Mouse (Mus musculus) gastrocnemius, postnatal 10 days (tissue): ENCODE measurements around the gene Gcfc2. TPM values are rescaled to one million over a fixed set of nuclear protein-coding genes. Genes with fewer than 3 reads are reported as not detected.

Experiments used
- DNase-seq: peaks from one replicate; pipeline ENCODE4 v3.0.0; 2021; ENCODE audit warnings: mixed read lengths
- microRNA-seq, 2 experiments: library from miRNA; unstranded; fragments of <30 nt; microRNA quantifications; one replicate each; pipeline ENCODE4 v1.2.0; 2021
- total RNA-seq, 2 experiments: library from RNA; stranded (reverse); gene quantifications; 2 replicates each; pipeline ENCODE4 v1.2.3; 2021

The Gcfc2 gene
- total RNA-seq, 2 experiments from 2014 or later, result 3.3 to 5.7 TPM

DNA sequence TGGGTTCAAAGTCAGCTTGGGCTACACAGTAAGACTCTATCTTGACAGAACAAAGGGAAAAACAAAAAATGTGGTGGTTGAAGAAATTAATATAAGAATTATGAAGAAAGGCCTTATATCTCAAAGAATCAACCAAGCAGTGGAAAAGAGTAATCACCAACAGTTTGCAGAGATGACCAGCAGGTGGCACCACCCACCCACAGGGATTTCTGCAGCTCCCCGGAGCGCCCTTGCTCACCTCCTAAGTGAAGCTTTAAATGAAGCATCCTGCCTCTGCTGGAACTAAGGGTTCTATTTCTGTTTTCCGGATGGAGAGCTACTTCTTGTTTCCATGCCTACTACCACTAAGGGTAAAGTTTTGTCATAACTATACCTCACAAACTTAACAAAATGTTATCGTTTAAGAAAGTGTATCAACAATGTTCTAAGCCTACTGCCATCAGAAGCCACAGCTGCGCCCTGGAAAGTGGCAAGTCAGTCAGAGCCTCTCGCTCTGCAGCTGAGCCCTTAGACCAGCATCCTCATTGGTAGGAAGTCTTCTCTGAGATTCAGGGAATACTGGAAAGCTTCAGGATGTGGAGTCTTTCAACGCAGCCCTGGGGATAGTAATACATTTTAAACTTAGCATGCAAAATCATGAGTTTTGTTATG is 52.6 kb downstream of the Gcfc2 start:
- peak; percentile 81 for DNase-seq

DNA sequence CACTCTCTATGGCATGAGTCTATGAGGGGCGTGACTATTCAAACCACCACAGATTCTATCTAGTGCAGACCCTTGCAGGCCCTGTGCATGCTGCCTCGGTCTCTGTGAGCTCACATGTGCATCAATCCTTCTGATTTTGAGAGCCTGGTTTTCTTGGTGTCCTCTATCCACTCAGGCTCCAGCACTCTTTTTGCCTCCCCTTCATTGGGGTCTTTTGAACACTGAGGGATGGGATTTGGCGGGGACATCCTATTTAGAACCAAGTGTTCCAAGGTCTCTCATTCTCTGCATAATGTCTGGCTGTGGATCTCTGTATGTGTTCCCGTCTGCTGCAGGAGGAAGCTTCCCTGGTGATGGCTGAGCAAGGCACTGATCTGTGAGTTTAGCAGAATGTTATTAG is 55.8 kb downstream of the Gcfc2 start:
- DNase-seq, result no peak

DNA sequence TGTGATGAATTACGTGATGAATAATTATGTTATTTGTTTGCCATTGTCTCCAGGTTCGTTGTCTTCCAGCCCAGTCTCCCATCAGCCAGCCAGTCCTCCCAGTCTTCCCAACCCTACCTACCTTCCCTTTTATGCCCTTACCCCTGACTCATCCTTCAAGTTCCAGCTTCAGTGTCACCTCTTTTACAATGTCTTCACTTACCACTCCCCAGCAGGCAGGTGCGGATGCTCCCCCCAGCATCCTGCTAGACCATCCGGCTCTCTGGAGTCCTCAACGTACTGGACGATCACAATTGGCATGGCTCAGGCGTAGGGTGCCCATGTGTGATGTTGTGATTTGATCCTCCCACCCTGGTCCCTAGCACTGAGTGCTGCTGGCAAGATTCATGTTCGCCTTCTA is 62.7 kb downstream of the Gcfc2 start:
- DNase-seq, result no peak

DNA sequence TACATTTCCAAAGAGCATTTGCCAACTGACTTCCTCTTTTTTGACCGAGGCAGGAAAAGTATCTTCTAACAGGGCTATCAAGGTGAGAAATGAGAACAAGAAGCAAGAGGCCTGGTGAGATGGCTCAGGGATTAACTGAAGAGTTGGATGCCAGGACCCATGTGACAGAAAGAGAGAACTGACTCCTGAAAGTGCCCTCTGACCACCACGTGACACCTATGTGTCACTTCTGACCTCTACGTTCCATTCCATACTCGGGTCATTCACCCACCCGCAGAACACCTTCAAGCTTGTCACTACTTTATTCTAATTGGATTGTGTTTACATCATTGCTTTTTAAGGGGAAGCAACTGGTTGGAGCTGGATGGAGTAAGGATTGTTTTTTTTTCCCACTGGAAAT is 63.1 kb downstream of the Gcfc2 start:
- DNase-seq, result no peak

DNA sequence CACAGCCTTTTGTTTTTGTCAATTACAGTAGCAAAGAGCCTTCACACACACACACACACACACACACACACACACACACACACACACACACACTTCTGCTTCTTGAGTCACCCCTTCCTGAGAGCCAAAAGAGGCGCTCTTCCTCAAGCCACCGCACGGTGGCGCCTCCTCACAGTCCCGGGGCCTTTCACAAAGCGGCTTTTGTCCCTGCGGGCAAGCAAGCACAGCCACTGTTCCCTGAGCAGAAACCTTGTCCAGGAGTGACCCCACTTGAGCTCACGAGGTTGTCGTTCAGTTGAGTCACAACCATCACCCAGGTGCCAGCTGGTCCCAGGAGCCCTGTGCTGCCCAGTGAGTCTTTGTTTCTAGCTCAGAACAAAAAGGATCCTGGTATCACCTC is 63.5 kb downstream of the Gcfc2 start:
- DNase-seq, result peak; percentile 80

DNA sequence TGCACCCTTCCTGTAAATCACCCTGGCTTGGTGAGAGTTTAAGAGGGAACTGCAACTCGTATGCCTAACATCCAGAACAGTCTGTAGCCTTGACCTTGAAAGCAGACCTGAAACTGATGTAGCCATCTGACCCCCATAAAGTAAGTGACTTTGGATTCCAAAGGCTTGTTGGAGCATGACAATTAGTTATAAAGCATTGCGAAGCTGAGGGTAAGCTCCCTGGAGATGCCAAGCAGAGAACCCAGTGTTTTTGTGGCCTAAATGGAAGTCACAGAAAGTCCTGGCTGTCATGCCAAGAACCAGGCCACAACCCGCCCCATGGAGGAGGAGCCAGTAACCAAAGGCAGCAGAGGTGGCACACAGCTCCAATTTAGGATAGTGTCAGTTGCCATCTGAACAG is 64.1 kb downstream of the Gcfc2 start:
- no peak for DNase-seq

DNA sequence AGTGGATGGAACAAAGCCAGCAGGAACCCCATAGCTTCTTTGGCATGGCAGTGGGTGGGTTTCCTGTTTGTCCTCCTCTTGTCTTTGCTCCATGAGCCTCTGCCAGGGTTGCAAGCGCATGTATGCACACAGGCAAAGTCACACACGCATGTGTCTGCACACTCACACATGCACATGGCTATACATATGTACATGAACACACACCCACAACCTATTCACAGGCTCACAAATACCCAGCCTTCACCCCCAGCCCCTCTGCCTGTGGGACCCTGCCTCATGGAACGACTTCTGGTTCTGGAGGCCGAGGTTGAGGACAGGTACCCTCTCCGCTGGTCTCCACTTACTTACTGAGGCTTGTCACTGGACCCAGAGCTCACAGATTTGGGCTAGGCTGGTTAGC is 64.9 kb downstream of the Gcfc2 start:
- no peak for DNase-seq

DNA sequence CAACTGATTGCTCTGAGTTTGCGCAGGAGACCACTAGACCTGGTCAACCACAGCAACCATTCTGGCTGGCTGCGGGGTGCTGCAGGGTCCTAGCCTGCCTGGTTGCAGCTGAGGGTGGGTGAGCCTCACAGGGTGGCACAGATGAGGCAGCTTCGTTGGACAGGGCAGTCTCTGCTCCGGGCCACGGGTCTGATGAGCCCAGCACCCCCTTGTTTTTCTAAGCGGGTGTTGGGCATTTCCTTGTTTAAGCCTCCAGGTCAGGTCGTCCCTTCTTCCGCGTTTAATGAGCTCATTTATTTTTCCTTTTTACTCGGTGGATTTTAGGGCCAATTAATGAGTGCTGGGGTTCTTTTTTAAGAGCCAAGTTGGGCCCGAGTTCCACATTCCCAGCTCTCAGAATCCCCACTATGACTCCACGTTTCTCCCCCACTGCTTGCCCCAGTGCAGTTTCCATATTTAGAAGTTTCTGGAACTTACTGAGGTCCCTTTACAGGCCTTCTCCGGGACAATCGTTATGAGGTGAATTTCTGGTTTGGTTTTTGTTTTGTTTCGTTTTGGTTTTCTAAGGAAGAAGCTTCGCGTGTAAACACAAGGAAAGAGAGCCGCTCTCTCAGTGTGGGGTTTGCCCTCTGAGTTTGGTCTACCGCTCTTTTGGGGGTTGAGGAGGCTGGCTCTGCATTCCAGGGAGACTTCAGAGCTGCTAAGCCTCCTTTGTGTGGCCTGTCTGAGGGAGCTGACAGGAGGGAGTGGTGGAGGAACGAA is 66.8 kb downstream of the Gcfc2 start:
- DNase-seq, result no peak

Small RNAs within 50 kb of the gene (microRNA-seq; reads per million reads assigned to microRNA genes)
- gene Mir468 (0 reads per million in 2 experiments), gene Mir7232 (0 reads per million in 2 experiments)

Other genes starting within 250 kb of the Gcfc2 start
- gene Mrpl19, start 42.3 kb downstream of the Gcfc2 start, total RNA-seq, result 10 to 100 TPM; 22.4 to 24.9 TPM
- 1 to 10 TPM; 2.0 to 2.1 TPM for gene Eva1a, start 117.4 kb downstream of the Gcfc2 start, total RNA-seq